Mouse (Mus musculus): Measurements from ENCODE around the gene Babam2.
"Not testable (repeated sequence)": the region's sequence is repeated elsewhere in the genome, so short reads cannot be mapped to it uniquely, and the experiment has no call there.

Babam2 gene

GRCm38 (mm10) chr5:31781624-31782023 lies 84.1 kb downstream of the Babam2 start:
- DNase-seq (ENCODE audit: inconsistent ontology term) = no peak

GRCm38 (mm10) chr5:31787201-31787600 lies 89.7 kb downstream of the Babam2 start:
- DNase-seq (ENCODE audit: inconsistent ontology term) = no peak

DNA sequence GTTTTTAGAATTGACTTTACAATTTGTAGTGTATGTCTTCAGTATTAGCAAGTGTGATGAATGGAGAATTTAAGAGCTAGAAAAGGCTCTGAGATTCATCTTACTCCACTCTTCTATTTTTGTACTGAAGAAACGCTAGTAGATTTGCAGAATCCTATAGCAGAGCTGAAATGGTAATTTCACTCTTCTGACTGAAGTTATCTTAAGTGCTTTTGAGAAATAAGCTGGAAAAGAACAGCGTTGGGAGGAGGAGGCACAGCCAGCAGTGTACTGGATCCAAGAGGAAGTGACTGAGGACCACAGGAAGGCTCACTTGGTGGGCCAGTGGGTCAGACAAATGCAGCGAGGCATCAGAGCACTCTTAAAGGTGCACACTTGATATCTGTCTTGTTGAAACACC lies 90.1 kb downstream of the Babam2 start:
- no peak for DNase-seq (ENCODE audit: inconsistent ontology term)

DNA sequence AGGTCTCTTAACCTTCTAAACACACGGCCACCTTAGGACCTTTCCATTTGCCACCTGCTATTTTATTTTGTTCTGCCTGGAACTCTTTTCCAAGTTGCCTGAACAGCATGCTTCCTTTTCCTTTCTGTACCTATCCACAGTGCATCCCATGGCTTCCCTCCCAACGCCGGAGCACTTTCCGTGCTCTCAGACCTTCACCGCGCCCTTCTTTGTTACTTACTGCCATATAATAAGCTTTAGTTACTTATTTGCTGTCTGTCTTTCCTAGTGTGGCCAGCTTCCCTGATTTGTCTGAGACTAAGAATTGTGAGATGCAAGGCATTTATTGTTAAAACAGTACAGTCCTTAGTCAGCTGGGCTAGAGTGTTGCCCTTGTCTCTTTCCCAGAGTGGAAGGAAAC lies 94.9 kb downstream of the Babam2 start:
- no peak for DNase-seq (ENCODE audit: inconsistent ontology term)

- no peak for DNase-seq (ENCODE audit: inconsistent ontology term)
Measured at GRCm38 (mm10) chr5:31792863-31793262, 95.4 kb downstream of the Babam2 start.

DNA sequence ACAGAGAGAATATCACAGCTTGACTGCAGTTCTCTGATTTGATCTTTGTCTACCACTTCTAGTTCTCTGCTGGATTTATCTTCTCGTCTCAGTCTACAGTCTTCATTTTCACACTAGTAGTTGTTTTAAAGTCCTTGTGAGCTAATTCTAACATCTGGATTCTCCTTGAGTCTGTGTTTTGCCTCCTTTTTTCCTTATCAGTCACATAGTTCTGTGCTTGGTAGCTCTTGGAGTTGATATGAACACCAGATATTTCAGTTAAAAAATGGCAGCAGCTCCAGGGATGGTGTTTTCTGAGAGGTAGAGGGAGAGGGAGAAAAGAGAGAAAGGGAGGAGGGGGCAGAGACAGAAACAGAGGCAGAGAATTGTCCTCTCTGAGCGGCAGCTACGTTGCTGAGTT lies 97.9 kb downstream of the Babam2 start:
- no peak for DNase-seq (ENCODE audit: inconsistent ontology term)

GRCm38 (mm10) chr5:31796979-31797378 lies 99.5 kb downstream of the Babam2 start:
- DNase-seq (ENCODE audit: inconsistent ontology term) = no peak

GRCm38 (mm10) chr5:31804211-31804610 lies 106.7 kb downstream of the Babam2 start:
- not testable (repeated sequence) for DNase-seq (ENCODE audit: inconsistent ontology term)

DNA sequence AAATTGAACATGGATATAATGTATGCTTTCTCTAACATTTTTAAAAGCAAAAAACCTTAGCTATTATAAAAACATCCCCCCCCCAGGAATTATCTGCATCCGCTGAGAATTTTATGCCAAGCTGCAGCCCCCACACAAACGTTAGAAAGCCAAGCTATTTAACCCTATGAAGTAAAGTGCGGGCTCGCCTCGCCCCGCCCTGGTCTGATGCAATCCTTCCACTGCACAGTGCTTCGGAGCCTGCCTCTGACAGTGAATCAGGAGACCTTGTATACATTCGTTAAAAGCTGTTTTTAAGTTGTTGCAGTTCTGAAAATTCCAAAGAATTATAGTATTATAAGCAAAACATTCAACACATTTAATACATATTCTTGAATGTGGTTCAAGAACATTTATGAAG lies 107.3 kb downstream of the Babam2 start:
- no peak for DNase-seq (ENCODE audit: inconsistent ontology term)

- no peak for DNase-seq (ENCODE audit: inconsistent ontology term)
Measured at GRCm38 (mm10) chr5:31807312-31807711, 109.8 kb downstream of the Babam2 start.

GRCm38 (mm10) chr5:31808271-31808670 lies 110.8 kb downstream of the Babam2 start:
- no peak for DNase-seq (ENCODE audit: inconsistent ontology term)

DNA sequence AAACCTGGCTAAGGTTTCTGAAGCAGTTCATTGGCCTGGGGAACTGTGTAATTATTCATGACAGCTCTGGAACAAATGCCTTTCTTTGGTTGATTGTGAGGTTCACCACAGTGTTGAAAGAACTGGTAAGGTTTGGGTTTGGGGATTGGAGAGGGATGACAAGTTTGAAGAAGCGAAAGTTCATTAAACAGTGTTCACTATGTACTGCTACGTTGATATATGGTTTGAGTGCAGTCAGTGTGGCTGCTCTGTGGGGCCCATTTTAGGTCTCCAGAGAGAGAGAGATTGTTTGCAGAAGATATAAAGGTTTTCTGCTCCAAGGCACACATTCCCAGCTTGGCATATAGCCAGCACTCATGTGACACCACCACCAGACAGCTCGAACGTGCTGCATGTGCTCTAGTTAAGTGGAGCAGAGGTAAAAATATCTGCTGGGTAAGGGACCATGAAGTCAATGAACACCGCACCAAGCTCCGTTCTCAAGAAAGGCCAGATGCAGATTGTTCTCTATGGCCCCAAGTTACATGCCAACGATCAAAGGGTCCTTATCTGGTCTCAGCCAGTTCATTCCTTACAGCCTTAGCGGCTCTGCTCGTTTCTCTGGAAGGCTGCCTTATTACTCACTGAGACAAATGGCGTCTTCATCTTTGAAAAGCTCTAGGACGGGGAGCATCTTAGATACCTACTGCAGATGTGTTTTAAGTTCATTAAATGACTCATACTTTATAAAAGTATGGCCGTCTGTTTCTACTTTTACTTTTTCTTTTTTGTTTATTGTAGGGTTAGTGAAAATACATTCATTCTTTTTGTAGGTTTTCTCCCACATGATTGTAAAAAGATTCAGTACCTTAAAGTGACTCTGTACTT lies 113.5 kb downstream of the Babam2 start:
- DNase-seq (ENCODE audit: inconsistent ontology term) = peak; percentile 72

- DNase-seq (ENCODE audit: inconsistent ontology term) = no peak
Measured at GRCm38 (mm10) chr5:31811663-31812001, 114.1 kb downstream of the Babam2 start.

DNA sequence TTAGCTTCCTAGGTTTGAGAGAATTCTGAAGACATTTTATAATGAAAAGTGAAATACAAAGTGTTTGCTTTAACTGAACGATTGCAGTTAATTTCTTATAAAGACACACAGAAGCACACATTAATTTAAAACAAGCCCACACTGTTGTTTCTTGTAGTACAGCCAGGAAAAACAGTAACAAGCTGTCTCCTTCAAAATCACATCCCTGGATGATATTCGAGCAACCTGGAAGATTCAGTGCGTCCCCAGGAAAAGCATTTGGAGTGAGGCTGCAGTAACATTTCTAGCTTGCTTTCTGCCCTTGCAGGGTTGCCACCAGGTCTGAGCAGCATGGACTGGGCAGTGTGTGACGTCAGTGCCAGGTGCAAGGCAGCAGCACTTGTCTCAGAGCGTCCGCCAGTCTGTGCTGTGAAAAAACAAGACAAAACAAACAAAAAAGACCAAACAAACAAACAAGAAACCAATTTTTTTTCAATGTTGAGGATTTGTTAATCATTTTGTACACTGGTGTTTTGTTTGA lies 115.7 kb downstream of the Babam2 start:
- no peak for DNase-seq (ENCODE audit: inconsistent ontology term)

- no peak for DNase-seq (ENCODE audit: inconsistent ontology term)
Measured at GRCm38 (mm10) chr5:31814068-31814467, 116.6 kb downstream of the Babam2 start.

DNA sequence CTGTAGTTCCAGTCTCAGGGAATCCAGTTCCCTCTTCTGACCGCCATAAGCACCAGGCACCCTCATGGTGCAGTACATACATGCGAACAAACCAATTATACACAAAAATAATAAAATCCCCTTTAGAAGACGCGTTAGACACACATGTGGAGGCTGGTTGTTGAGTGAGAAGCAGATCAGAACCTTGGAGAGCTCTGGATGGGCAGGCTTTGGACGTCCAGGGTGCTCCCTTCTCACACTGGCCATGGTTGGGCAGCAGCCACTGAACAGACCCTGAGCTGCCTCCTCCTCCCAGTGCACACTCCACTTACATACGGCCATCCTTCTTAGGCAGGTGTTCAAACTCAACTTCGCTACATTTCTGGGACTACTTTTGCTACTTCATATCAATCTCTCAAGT lies 117.6 kb downstream of the Babam2 start:
- DNase-seq (ENCODE audit: inconsistent ontology term) = no peak

DNA sequence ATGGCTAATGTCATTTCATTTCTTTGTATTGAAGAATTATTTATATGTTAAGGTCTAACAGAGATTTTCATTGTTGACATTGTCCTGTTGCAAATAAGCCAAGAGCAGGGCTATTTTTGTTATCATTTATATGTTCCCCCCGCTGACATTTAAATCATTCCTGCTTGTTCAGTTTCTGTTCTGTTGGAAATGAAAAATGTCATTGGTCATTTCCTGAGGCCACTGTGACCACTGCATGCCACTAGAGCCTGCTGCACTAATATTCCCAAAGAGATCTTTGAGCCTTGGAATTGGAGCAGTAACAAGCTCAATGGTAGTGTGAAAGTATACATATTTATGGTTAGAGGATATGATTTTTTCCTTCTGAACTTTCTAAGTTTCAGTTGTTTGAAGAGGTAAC lies 118.6 kb downstream of the Babam2 start:
- no peak for DNase-seq (ENCODE audit: inconsistent ontology term)

GRCm38 (mm10) chr5:31820801-31821200 lies 123.3 kb downstream of the Babam2 start:
- no peak for DNase-seq (ENCODE audit: inconsistent ontology term)

- DNase-seq (ENCODE audit: inconsistent ontology term) = no peak
Measured at GRCm38 (mm10) chr5:31821204-31821603, 123.7 kb downstream of the Babam2 start.

GRCm38 (mm10) chr5:31823673-31824072 lies 126.2 kb downstream of the Babam2 start:
- no peak for DNase-seq (ENCODE audit: inconsistent ontology term)

DNA sequence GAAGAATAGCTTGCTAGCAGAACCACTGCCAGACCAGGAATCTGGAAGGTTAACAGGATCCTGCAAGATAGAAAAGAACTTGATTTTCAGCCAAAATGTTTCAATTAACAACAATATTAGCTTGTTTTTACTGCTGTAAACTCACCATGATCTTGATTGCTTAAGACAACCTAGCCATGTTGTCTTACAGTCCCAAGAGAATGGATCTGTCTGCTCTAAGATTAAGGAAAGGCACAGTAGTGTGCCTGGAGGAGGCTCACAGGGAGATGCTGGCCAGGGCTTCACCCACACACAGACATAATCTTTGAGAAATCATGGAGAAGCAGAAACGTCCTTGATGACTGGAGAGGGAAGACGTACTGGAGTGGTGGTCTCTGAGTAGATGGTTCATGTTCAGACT lies 126.6 kb downstream of the Babam2 start:
- peak; percentile 17 for DNase-seq (ENCODE audit: inconsistent ontology term)

- DNase-seq (ENCODE audit: inconsistent ontology term) = no peak
Measured at GRCm38 (mm10) chr5:31827304-31827703, 129.8 kb downstream of the Babam2 start.

DNA sequence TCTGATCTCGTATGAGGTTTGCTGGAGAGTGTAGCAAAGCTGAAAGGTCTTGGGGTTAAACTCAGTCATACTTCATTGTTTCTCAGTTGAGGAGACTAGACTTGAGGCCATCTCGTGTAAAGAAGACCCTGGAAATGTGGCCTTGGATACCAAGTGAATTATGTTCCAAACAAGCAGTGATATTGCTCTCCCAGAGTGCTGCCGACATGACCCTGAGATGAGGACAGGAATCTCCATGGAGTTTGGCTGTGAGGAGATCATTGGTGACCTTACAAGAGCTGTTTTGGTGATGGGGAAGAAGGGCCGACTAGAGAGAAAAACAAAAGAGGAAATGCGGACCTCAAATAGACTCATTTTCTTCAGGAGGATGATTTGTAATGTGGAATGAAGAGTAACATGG lies 130.4 kb downstream of the Babam2 start:
- DNase-seq (ENCODE audit: inconsistent ontology term) = no peak

DNA sequence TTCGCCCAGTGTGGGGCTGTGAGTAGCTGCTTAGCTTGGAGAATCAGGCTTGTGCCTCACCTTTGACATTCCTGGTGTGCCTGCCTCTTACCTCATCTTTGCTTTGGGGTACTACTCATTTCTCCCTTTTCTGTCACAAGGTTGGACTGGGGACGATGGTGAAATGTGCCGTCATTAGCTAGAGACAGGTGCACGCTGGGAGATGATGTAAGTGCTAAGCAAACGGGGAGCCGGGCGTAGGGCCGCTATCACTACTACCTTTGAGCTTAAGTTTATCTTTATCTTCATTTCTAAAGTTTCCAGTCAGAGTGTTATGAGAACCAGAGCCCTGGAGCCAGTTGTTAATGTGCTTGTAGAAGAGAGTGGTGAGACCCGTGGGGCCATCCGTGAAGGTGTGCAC lies 131.3 kb downstream of the Babam2 start:
- DNase-seq (ENCODE audit: inconsistent ontology term) = no peak

Measured in Muller cell, postnatal 12 days (primary cell).